Mouse (Mus musculus): ENCODE data around the gene Noc4l.

Gene Noc4l

DNA sequence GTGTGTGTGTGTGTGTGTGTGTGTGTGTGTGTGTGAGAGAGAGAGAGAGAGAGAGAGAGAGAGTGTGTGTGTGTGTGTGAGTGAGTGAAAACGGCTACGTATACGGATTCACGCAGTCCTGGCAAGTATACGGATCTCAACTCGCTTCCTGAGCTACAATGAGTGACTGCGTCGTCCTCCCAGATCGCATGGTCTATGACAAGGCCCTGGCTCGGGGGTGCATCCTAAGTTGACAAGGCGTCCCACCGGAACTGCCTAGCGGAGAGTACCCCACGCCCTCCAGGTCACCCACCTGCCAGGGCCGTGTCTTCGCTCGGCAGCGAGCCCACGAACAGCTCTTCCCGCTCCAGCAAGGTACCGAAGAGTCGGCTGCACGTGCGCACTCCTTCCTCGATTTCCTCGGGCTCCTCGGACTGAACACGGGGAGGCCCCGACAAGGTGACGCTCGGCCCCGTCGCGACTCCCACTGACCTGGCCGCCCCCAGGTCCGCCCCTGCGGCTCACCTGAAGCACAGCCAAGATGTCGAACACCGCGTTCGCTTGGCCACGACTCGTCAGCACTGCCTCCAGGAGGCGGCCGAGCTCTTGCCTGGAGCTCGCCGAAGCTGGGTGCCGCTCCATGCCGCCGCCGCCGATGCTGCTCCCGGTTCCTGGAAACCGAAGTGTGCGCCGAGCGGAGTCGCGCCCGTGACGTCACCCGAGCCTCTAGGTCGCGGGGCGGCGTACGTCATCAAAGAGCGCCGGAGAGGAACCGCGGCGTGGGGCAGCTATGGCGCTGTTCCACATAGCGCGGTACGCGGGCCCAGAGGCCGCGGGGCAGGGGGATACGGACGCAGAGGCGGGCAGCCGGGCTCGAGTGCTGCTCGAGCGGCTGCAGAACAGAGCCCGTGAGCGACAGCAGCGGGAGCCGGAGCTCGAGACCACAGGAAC lies at the start of gene Noc4l, which contains the start of gene Ddx51:
Gene Noc4l, minus strand, starts transcription at position 699 of the 930 bp plus-strand sequence.
Gene Ddx51, plus strand, starts transcription at position 733 of the 930 bp plus-strand sequence.
- peak; percentile 95 for DNase-seq

DNA sequence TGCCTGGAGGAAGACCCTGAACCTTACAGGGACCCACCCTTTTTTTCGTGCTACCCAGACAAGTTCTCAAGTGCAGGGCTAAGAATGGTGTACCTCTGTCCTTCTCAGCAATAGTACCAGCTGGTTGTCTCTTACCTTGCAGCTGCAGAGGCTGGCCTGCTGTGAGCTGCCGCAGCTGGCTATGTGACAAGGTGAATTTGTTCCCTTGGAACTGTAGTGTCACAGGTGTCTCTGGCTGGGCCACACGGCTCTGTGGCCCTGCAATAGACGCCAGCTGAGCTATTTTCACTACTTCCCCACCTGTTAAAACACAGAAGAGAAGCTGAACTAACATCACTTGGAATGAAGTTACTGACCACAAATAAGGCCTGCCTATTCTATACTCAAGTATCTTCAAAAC lies 45.4 kb upstream of the Noc4l start:
- no peak for DNase-seq

DNA sequence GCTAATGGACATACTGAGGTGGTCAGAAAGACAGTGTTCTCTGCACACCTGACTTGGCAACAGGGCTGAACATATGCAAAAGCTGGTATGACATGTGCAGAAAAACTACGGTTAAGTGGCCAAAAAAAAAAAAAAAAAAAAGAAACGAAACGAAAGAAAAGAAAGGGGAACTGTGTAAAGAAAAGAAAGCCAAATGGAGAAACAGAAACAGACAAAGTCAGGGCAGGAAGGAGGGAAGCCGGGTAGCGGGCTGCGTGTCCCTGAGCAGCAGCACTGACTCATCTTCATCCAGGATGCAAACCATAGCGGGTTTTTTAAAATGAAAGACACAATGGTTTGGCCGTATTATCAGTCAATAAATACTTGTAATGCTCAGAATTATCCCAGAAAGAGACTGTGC lies 28.8 kb upstream of the Noc4l start:
- no peak for DNase-seq

DNA sequence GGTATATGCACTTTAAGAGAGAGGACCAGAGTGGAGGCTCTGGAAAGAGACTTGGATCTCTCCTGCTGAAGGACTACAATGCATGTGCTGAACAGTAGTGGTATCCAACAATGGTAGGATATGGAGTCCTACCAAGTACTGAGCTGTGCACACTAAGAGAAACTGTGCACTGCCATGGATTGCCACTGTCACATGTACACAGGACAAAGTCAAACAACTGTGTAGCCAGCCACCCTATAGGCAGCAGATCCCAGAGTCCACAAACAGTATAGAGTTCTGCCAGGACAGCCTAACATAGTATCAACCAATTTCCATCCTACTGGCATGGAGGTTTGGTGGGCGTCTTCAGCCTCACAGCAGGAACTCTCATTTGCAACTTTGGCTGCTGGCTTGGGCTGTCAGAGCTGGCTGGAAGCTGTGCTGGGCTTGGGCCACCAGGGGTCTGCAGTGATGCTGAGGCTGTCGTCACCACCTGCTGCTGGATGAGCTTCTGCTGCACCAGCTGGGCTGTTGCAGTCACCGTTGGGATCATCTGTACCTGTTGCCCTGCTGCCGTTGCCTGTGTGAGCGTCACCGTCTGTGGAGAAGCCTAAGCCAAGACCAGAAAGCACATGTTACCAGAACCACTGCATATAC lies 12.4 kb upstream of the Noc4l start:
- DNase-seq, result no peak

DNA sequence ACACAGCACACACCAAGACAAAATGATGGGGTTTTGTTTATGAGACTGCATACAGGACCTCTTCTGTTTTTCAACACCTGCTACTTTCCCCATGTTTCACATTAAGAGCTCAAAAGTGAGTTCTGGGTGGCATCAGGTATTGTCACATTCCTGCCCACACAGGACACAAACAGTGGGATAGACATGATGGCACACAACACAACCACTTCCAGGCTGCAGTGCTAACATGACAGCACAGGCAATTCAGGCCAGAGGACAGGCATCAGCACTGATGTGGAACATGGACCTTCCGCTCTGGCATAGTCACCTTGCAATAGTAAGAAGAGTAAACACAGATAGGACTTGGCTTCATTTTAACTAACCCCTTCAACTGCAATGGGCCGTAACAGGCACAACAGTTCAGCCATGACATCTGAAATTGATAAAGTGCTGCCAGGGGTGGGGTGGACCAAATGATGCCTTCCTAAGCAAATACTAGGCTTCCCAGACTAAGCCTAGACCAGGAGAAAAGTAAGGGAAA lies 11.6 kb upstream of the Noc4l start:
- DNase-seq, result no peak

DNA sequence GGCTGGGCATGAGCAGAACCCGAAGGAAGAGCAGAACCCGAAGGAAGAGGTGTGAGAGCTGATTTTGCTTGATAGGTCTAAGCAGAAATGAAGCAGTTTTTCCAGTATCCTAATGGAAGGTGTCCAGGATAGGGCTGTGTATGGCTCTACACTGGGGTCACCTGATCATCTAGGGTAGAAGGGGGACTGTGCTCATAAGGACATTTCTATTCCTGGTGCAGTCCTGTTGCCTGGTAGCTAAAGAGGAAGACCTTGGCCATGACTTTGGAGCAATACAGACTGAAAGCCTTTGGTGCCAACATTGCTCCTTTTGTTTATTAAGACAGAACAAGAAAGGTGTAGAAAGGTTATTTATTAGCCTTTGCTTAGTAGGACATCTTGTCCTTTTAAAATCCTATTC lies 10.8 kb upstream of the Noc4l start:
- DNase-seq, result no peak

DNA sequence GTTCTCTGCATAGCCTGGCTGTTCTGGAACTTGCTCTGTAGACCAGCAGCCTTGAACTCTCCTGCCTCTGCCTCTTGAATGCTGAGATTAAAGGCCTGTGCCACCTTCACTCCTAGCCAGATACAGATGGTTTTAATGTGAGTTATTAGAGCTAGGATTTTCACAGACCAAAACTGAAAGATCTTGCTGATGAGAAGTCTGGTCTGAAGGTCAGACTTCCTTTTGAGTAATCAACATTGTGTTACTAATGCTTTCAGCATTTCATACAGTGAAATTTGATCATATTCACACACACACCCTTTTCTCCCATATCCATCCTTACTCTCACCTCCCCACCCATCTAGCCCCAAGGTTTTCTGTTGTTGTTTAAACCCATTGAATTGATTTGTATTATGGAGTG lies 6.5 kb upstream of the Noc4l start:
- DNase-seq, result no peak

DNA sequence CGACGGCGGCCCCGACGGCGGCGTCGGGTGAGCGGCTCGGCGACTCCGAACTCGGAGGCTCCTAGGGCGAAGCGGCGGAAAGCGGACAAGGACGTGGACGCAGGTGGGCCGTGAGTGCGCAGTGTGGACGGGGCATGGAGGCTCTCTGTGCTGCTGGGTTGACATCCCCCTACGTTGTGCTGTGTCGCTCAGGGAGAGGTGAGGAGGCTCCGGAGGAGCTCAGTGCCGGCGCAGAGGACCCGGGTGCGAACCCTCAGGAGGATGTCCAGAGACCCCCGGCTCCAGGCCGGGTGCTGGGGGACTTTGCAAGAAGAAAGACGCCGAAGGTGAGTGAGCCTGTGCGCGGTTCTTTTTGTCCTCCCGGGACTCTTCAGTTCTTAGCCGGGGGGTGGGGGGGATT lies 469 bp upstream of the Noc4l start:
- DNase-seq, result no peak

DNA sequence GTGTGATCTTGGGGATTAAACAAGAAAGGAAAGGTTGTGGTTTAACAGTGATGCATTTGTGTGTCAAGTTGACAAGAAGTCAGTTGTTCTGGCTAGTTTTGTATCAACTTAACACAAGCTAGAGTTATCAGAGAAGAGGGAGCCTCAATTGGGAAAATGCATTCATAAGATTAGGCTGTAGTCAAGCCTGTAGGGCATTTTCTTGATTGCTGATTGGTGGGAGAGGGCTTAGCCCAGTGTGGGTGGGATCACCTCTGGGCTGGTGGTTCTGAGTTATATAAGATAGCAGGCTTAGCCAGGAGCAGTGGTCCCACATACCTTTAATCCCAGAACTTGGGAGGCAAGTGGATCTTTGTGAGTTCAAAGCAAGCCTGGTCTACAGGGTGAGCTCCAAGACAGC lies 6.8 kb downstream of the Noc4l start:
- no peak for DNase-seq

DNA sequence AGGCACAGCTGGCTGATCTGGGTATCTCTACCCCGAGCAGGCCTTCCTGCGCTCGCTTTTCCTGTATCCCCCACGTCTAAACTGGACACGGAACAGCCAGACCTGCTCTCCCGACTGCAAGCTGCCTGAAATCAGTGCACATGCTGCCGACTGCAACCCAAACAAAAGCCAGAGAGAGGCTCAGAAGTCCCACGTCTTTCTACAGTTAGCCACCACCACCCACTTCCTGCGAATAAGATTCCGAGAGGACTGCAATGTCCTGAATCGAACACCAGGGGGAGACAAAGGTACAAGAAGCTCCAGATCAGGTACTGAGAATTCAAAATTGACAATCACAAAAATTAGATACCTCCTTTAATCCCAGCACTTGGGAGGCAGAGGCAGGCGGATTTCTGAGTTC lies 13.8 kb downstream of the Noc4l start:
- peak; percentile 78 for DNase-seq

DNA sequence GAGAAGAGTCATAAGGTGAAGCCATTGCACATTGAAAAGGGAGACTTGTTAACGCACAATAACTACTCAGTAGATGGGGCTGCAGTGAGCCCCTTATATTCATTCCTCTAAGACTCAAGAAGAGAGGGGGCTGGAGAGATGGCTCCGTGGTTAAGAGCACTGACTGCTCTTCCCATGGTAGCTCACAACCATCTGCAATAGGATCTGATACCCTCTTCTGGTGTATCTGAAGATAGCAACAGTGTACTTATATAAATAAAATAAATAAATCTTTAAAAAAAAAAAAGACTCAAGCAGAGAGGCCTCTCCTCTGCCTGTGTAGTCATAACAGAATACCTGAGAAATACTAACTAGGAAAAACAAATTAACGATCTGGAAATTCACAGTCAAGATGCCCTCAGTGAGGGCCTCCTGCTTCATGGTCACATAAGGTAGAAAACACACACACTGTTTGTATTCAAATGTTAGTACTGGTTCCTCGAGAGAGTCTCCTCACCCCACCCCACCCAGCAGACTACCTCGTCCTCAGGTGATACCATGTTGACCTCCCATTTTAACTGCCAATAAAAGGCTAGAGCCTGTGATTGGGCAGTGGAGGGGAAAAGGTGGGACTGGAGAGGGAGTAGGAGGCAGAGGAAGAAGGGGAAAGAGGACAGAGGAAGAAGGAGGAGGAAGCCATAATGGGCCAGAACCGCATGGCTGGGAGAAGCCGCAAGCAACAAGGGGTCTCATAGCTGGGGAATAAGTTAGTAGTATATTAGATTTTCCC lies 14.7 kb downstream of the Noc4l start:
- no peak for DNase-seq

DNA sequence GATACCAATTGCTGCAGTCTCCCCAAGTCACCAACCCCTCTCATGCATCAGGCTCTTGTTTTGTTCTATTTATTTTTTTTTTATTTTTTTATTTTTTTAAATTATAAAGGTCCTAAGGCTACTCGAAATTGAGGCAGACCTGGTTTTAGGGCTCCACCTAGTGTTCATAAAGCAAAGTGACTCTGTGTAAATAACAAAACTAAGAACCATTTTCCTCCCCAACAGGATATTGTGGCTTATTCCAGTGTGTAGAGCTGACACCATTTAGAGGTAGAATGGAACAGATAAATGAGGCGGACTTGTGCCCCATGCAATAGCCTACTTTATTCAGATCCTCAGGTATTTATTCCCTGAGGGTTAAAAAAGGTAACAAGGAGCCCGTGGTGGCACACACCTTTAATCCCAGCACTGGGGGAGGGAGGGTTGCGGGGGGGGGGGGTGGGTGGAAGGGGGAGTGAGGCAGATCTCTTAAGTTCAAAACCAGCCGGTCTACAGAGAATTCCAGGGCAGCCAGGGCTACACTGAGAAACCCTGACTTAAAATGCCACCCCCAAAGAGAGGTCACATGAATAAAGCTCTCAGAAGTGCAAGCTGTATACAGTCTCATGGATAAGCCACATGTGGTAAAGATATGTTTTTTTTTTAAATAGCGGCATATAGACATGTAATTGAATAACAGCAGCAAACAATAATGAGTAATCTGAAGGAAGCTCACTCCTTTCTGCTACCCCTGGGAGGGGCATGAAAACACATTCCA lies 17.1 kb downstream of the Noc4l start:
- no peak for DNase-seq

DNA sequence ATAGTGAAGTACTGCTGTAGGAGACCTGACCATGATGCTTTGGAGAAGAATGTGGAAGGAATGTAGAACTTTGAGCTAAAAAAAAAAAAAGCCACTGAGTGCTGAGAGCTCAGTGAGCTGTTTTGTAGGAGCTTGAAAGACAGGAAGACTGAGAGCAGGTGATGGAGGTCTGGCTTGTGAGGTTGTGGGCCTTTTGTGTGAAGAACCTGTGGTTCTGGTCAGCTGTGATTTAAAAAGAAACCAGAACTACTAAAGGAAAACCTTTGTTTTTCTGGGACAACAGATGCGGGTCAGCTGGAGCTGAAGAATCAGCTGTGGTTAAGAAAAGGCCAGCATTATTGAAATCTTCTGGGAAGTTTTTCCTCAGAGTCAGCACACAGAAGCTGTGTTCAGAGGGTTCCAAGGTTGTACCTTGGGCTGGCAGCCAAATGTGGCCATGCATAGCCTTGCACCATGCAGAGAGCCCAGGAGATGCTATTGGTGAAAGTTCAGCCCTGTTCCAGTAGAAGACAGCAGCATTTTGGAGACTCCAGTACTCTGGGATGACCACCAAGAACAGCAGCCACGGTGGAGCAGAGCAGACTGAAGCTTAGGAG lies 23.6 kb downstream of the Noc4l start:
- no peak for DNase-seq

DNA sequence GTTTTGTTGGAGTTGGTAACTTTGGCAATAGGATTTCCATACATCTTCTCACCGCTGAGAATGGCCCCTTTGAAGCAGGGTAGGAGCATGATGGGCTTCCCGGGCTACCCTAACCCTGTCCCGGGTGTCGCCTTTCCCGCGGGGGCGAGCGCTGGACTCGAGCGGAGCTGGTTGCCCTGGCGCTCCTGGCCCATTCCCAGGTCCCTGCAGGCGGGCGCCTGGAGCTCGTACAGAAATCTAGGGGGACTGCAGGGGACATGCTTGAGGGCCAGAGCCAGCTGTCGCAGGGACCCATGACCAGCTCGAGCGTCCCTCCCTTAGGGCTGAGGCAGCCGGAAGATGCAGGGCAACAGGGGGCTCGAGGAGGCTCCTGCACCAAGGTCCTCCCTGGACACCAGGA lies 25.1 kb downstream of the Noc4l start:
- no peak for DNase-seq

DNA sequence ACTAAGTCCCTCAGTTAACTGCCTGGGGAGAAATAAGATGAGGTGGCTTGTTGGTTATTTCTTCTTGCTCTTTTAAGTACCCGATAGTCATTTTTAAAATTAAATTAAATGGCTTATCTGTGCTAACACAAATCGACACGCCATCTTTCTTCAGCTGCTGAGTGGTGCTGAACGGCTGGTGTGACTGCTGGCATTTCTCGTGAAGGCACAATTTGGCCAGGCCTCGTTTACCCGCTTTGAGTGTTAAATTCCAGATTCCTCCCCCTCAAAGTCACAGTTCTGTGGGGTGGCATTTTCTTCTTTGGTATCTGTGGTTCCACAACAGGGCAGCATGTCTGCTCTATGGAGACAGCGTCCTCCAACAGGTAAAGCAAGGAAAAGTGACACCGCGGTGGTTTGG lies 25.9 kb downstream of the Noc4l start:
- DNase-seq, result no peak

DNA sequence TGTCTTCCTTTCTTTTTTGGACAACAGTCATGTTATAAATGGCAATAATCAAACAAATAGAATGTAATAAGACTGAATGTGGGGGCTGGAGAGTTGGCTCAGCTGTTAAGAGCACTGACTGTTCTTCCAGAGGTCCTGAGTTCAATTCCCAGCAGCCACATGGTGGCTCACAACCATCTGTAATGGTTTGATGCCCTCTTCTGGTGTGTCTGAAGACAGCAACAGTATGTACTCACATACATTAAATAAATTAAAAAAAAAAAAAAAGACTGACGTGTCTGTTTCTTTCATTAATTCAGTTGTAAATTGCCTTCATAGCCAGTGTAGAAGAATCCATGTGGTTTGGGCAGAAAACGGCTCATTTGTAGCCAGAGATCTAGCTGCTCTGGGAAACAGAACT lies 28.9 kb downstream of the Noc4l start:
- DNase-seq, result no peak

DNA sequence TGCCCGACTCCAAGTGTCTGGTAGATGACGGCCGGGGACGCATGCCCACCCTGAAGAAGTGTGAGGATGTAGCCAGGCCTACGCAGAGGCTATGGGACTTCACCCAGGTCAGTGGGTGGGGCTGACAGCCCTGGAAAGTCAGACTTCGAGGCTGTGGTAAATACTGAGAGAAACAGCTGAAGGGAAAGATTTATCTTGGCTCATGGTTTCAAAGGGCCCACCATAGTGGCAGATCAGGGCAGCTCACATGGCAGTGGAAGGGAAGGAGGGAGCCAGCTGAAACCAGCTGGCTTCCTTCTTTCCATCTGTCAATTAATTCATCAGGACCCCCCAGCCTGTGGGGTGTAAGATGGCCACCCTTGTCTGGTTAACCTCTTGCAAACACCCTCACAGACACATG lies 34.0 kb downstream of the Noc4l start:
- DNase-seq, result no peak

DNA sequence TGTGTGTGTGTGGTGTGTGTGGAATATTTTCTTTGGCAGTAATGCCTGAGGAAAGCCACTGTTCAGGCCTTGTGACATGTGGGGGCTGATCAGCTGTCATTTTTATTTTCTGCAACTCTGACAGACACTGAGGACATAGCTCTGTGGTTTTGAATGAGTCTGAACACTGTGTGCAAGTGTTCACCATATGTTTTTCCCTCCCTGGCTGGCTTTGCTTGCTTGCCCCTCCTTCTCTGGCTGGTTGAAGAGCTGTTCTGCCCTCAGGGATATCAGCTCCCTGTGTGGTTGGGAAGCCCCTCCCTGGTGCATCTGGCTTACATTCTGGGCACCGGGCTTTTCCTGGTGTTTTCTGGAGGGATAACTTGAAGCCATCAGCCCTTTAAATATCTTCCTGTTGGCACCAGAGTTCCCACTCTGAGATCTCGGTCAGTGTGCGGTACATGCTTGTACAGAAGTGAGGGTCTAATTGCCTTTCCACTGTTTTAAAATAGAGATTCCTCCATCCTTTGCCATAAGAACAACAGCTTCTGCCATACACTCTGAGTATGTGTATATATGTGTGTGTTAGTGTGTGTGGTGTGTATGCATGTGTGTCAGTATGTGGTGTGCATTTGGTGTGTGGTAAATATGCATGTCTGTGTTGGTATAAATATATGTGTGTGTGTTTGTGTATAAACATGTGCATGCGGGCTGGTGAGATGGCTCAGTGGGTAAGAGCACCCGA lies 41.6 kb downstream of the Noc4l start:
- DNase-seq, result no peak

DNA sequence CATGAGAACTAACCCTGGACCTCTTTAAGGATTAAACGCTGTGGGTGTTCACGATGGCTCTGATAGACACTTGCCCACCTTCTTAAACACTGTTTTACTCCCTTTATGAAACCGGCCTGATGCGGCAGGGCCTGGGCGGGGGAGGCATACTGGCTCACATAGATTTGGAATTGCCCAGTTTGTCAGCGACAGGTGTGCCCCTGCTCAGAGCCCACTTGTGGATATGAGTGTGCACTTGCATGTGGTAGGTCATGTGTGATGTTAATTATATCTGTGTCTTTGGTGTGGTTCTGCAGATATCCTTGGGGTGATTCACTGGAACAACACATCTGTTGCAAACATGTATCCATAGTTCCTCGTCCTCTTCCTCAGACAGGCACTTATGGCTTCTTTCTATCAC lies 42.7 kb downstream of the Noc4l start:
- DNase-seq, result no peak

DNA sequence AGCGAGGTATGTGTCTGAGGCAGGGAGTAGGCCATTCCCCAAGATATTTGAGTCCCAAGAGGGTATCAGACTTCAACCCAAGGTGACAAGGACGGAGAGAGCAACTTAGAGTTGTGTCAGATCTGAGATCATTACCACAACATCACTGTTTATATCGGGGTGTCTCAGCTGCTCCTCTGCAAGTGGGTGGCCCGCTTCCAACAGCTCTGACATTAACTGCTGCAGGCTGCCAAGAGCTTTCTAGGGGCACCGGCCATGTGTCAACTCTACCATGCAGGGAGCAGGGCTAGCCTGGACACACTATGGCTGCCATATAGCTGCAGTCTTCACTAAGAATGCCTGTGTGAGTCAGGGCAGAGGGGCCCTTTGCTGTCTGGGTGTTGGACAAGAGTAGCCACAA lies 43.3 kb downstream of the Noc4l start:
- no peak for DNase-seq

DNA sequence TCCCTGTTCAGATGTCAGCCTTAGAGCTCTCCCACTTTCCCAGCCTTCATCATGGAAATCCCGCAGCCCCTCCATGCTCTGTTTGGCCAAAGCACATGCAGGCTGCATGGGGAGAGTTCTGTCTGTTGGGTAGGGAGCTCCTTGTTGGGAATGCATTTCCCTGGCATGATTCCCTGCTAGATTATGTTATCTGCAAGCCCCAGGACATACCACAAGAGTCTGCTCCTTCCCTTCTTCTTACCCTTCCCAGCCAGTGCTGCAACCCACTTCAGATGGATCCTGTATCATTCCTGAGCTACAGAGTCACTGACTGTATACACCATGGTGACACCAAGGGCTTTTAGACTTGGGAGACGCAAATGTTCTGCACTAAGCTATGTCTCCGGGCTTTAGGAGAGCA lies 43.8 kb downstream of the Noc4l start:
- no peak for DNase-seq

DNA sequence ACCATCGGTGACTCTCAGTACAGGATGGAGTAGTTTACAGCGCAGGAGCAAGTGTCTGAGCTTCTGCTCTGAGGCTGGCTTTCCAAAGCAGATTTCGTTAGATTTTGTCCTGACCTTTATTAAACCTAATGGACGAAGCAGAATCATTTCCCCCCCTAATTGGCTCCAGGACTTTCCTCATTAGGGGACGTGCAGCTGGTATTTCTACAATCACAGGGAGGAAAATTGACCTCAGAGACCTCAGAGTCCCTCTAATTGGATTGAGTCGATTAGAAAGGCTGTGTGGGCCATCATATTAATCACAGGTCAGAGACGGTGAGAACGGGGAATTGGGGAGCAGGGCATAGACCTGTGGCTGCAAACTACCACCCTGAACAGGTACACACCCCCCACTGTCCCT lies 44.3 kb downstream of the Noc4l start:
- DNase-seq, result no peak

Data from thymus, postnatal 25 days (tissue).